Mouse (Mus musculus) forelimb bud, embryonic 11.5 days (tissue): ENCODE measurements around the gene Arf1.
A peak's percentile ranks its signal among the peaks of the same experiment; 100 is the strongest.

ENCODE experiments used
- DNase-seq: peaks from one replicate; pipeline ENCODE4 v3.0.0-alpha.2; 2012; ENCODE audit warnings: low read depth, low spot score

Arf1 gene

DNA sequence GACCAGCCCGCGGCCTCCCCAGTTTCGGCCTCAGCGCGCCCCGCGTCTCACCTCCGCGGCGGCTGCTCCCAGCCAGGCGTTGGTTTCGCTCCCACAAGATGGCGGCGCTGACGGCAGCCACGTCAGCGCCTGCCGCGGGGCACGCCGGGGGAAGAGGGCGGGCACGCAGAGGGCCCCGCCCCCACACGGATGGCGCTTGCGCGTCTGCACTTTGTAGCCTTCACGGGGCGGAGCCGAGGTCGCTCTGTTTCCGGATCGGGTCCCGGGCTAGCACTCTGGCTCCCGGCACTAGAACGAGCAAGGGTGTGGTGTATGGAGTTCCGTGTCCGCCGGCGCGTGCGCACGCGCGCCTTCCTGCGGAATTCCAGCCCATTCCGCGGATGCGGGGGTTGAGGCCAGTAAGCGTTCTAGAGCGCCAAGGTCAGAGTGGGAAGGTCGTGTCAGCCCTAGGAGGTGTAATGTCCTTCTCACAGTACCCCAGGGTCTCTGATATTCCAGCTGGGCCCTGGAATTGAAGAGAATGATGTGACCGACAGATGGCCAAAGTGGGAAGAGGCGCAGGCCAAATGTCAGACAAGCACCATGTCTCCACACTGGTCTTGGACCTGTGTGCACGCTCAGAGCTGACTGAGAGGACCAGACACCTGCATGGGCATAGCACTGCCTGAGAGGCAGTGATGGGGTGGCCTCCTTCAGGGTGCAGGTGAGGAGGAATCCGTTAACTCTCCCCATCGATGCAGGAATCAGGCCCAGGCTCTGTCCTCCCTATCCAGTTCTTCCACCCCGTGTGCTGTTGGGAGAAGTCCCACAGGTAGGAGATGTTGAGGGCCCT, at the start of gene Arf1:
TSS of gene Arf1 (minus strand) at position 149 of the 832 bp plus-strand sequence.
- DNase-seq = peak; percentile 97

DNA sequence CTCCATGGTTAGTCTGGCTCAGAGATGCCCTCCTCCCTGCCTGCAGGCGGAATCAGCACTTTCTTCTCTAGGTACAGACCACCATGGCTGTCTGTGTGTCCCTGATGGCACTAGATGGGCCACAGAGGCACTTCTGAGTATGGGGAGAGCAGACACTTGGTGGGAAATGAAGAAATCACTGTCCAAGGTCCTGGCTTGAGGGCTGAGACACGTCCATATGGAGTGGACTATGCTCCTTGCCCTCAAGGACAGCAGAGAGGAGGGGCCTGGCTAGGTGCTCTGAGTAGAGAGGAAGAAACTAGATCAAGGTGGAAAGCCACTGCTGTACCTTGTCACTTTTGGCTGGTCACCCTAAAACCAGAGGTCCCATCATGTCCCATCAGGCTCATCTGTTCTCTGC, 48.8 kb upstream of the Arf1 start:
- no peak for DNase-seq

DNA sequence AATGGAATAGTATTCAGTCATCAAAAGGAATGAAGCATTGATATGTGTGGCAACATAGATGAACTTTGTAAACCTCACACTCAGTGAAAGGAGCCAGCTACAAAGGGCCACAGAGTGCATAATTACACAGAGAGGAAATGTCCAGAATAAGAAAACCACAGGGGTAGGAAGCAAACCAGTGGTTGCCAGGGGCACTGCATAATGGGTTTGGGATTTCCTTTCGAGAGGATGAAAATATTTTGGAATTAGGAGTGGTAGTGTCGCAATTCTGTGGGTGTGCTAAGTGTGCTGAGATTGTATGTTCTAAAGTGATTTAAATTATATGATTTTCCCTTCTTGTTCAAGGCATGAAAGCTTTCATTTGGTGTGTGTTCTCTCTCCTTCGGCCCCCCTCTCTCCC, 46.1 kb upstream of the Arf1 start:
- DNase-seq = no peak

DNA sequence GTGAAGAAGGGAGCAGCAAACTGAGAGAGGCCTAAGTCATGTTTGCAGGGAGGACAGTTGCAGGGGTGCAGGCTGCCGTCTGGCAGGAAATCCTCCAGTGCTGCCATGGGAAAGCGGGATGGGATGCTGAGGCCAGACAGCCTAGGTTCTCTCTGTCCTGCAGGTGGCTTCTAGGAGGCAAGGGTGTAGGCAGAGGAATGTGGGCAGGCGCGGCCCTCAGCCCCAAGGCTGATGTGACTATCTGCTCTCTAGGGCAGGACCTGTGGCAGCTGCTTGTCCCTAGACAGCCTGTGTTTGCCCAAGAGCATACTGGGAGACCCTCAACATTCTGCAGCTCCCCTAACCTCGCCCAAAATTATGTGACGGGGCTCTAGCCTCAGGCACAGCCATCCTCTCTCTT, 38.7 kb upstream of the Arf1 start:
- no peak for DNase-seq

DNA sequence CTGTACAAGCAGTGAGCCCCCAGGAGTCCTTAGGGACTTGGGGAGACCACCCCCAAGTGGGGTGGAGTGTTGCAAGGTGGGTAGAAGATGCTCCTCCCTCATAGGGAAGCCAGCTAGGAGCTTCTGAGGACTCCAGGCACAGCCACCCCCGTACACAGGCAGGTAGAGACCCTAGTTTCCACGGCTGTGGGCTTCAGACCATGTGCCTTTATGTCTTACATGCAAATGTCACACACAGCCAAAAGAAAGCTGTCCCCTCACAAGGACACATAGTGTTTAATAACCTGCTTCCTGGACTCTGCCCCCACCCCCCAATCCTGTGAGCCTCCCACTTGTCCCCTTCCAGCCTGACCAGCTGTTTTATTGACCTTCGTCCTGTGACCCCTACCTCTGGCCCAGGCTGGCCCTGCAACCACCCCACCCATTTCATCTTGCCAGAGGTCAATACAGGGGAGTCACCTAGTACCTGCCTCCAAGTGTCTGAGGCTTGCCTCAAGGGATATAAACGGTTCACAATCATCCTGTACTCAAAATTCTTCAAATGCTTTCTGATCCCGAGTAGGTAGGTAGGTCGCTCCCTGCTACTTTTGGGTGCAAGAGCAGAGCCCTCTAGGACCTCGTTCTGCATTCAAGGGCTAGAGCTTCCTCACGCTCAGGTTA, 37.2 kb upstream of the Arf1 start:
- DNase-seq = no peak

DNA sequence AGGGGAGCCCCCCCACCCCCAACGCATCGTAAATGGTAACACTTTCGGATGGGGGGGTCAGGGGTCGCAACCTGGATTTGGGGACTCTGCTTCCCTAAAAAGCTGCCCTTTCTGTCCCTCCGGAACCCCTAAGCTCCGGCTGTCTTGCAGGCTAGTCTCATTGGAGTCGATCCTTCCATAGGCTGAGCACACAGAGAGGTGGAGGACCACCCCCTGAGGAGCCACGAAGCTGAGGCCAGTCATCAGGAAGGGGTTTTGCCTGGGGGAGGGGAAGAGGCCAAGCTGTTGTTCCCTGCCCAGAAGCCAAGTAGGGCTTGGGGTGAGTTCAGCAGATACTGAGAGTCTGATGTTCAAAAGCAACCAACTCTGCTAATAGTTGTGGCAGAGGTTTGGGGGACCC, 36.5 kb upstream of the Arf1 start:
- DNase-seq = no peak

DNA sequence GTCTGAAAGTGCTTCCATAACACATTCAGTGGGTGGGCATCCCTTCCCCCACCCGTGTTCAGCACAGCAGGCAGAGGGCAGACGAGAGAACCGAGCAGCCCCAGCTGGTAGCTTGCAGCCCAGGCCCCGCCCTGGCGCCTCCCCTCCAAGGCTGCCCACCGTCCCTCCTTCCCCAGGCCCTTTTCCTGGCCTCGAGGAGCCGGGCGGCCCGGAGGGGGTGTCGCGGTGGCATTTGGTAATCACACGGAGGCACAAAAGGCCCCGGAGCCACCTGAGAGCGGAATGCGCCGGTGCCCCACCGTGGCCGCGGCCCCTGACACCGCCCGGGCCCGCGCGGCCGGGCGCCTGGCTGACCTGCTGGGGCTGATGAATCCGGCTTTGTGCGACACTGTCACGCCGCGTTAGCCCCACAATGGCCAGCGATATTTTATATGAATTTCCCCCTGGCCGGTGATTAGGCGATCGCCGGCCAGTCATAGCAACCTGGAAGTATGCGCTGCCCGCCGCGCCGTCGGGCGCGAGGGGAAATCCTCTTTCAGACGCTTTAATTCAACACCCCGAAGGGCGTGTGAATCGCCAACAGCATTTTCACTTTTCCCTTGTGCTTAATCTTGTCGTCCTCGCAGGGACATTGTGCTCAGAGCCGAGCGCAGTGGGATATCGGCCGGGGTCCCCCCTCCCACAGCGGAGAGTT, 35.9 kb upstream of the Arf1 start:
- peak; percentile 19 for DNase-seq

DNA sequence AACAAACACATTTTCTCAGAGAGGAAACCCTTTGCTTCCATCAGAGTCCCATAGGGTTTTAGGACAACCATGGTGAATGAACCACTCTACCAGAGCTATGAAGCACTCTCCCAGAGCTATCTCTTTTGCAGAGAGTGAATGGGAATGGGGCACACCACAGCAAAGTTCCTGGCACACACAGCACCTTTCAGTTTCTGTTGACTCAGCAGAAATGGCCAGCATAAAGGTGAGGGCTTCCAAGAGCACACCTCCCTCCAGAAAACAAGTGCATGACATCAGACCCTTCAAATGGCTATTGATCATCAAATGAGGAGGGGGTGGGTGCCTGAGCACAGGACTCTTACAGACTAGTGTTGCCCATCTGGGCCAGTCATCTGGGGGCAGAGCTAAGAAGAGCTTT, 34.2 kb upstream of the Arf1 start:
- DNase-seq = no peak

DNA sequence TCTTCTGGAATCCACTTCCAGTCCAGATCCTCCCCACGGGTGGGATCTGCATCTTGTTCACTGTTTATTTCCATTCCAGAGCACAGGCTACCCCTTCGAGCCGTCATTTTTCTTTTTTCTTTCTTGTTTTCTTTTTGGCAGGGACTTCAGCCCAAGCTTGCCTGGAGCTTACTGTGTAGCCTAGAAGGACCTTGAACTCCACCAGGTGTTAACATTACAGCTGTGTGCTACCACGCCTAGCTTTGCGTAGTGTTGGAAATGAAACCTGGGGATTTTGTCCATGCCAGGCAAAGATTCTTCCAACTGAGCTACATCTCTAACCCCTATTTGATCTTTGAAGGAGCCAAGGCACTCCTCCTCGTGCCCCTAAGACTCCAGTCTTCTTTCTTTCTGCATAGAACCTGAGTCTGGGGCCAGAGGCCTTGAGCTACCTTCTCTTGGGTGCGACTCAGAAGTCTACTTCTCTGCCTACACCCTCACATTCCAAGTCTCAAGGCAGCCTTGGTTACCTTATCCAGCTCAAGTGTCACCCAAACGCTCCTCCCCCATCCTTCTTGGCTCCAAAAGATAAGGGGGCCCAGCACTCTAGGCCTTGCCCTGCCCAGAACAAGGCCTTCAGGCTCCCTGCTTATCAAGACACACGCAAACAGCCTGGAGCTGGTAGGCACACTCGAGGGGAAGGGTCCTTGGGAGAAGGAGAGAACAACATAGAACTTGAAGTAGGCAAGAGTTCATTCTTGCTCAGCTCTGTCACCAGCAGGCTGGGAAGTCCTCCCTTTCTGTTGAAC, 32.8 kb upstream of the Arf1 start:
- no peak for DNase-seq

DNA sequence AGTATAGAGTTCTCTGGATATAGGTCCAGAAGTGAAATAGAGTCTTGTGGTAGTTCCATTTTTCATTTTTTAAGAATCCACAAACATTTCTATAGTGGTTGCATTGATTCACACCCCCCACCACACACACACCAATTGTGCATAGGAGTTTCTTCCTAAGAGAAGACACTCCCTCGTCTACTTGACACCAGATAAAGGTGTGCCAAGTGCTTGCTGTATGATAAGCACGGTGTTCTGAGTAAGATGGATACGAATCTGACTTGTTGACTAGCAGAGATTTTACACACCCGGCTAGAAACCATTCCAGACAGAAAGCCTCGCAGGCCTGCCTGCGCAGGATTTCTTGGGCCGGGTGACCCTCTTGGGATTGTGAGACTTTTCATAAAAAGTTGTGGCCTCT, 31.6 kb upstream of the Arf1 start:
- no peak for DNase-seq

DNA sequence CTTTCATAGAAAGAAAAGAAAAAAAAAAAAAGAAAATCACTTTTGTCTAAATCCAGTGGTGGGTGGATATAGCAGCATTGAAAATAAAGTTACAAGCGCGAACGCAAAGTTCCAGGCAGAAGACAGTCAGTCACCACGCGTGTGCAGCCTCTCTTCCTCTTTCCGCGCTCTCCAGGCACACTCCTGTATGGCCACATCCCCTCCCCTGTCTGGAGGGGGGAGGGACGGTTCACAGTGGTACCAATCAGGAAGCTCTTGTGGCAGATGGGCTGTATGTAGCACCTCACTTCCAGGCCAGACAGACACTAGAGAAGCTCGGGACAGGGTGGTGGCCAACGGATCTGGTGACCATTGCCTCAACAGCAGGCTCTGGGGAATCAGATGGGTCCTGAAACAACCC, 20.0 kb upstream of the Arf1 start:
- DNase-seq = no peak

DNA sequence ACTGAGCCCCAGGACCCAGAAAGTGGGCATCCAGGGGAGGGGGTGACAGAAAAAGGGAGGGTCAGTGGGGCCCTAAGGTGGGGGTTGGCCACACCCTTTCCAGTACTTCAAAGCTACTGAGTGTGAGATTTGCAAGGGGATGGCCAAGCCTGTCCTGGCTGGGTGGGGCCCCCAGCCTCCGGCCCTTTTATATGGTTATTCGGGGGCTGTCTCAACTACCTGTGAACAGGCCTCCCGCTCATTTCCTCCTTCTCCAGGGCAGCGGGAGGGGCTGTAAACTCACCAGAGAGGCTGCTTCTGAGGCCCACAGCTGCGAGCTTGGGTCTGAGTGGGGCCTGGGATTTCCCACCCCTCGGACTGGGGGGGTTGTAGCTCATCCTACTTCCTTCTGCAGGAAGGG, 15.8 kb upstream of the Arf1 start:
- no peak for DNase-seq

DNA sequence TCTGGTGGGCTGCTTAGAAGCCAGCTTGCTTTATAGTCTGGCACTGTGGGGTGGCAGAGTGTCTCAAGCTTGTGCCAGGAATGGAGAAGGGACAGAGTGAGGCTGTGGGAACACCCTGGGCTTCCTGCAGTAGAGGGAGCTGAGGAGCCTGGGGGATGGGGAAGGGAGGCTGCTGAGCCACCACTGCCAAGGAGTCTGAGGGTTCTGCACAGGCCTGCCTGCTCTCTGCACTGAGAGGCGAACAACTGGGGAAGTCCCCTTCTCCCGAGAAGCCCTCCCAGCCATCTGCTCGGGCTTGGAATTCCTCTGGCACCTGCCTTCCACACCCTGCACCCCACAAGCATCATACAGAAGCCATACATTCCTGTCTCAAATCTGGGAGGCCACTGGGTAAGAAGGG, 13.8 kb upstream of the Arf1 start:
- DNase-seq = no peak

DNA sequence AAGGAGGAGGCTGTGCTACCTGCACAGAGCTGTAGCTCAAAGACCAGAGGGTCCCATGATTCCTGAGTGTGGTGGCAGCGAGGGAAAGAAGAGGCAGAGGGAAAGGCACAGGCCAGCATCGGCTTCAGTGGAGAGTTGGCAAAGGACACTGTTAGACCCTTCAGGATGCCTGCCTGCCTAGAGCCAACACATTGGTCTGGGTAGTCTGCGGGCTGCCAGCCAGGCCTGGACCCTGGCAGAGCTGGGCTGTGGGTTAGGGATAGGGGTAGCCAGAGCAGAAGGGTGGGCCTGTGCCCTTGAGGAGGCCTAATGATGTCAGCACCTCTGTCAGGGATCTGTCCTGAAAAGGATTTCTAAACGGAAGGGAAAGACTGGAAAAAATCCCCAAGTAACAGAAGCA, 11.7 kb upstream of the Arf1 start:
- no peak for DNase-seq

DNA sequence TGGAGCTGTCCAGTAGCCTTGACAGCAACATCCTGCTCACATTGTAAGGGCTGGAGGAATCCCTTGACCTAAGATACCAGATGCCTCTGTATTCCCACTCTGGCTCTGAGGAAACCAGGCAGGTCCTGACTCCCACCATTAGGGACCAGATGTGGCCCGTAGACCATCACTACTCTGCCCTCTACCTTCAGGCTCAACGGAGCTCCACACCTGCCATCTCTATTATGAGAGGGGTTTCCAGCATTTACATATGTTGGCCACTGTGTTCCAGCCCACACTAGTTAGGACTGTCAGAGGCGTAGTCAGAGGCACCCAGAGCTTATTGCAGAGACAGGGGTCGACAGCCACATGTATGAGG, 11.3 kb upstream of the Arf1 start:
- peak; percentile 20 for DNase-seq

DNA sequence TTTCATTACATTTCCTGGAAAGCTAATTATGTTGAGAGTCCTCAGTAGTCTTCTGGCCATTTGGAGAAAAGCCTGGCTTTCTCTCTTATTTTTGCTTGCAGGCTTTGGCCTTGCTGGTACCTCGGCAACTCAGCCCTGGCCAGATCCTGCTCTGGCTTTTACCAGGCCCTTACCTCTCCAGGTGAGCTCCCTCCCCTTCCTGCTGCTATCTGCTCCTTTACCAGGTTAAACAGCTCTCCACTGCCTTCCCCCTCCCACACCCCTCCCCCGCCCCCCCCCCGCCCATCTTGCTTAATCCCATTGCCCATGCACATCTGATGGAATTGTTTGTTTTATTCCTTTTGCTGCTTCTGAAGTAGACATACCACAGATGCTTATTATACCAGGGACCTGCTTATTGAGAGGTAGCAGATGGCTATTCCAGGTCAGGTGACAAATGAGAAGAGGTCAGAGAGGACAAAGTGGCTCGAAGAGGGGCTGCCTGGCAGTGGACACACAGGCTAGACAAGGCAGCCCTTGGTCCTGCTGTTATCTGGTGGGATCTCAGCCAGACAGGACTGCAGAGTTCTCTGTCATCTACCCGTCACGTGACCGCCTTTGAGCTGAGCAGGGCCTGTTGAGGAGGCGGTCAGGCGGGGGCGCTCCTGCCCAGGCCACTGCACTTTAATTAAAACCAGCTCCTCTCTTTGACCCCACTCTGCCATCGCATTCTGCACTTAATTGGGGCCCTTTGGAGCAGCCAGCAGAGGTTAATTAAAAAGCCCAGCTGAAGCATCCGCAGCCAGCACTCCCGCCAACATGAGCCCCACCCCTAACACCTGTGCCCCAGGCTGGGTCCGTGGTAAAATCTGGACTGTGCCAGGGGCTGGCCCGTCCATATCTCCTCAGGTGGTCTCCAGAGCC, 10.7 kb upstream of the Arf1 start:
- DNase-seq = peak; percentile 71

DNA sequence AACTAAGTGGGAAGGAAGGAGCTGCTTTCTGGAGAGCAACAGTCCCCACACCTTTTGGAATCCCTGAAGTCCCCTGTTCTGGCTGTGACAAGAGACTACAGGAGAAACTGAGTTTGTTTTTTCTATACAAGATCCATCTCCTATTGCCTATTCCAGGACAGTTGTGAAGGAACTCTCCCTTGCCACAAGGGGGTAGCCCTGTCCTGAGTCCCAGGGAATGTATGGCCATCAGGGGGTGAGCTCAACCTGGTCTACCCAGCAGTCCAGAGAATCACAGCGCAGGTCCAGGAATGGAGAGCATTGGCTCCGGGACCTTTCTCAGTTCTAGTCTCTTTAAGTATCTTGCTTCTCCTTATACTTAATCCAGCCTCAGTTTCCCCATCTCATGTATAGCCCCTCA, 4.7 kb upstream of the Arf1 start:
- no peak for DNase-seq

DNA sequence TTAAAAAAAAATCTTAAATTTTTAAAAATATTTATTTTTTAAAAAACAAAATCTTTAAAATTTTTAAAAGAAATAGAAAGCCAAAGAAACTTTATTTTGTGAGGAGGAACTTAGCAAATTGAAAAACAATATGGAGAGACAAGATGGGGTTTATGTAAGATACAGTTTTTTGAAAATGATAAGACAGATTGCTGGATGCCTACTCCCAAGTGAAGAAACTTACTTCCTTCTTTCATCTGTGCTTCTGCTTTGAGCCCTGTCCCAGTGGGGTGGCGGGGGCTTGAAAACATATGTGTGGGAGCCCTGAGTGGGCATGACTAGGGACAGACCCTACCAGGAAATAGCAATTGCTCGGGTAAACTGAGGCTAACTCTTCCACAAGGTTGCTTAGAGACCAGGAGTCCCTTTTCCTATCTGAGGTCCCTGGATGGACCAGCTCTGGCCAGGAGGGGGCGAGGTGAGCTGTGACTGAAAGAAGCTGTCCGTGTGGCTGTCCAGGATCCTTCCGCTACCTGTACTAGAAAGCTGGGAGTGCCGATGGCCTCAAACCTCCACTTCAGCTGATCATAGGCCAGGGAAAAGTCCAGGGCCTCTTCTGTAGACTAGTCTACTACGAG, 2.2 kb upstream of the Arf1 start:
- DNase-seq = peak; percentile 37

DNA sequence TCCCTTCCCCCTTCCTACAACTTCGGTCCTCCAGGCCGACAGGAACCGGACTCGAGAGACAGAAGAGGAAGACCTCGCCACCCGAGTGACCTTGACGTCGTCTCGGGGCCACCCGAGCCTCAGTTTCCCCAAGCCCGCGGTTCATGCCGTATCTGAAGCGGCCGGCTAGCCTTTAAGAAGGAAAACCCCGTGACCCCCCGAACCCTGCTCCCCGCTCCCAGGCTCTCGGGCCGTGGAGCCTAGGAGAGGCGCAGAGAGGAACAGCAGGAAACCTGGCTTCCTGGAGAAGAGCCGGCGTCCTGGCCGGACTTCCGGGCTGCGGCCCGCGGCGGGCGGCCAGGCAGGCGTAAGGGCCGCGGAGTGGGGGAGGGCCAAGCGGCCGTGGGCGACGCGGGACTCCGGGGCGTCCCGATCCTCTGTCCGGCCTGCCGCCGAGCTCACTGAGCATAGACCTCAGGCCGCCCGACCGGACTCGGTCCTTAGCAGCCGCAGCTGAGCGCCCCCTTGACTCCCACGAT, 407 bp downstream of the Arf1 start:
- DNase-seq = no peak
